Mouse (Mus musculus) CH12.LX (cell line): ENCODE results near the gene Selplg.

Experiments
- CTCF ChIP-seq, 2 experiments: IDR thresholded peaks in 1 of 2; conservative IDR thresholded peaks in 1 of 2; 2 replicates each; pipeline ENCODE4 v1.5.1; 2011 to 2012; ENCODE audit warnings: low read depth in 2 of 2, low read length in 2 of 2, improper control_type of control experiment in 1 of 2, inconsistent platforms in 1 of 2, mild to moderate bottlenecking in 1 of 2, moderate library complexity in 1 of 2
- UBTF ChIP-seq: IDR thresholded peaks from 2 replicates; pipeline ENCODE4 v1.6.1; 2012; ENCODE audit warnings: low read depth, mild to moderate bottlenecking, inconsistent platforms, low read length, improper control_type of control experiment, moderate library complexity

GRCm38 (mm10) chr5:113772905-113773519 lies 59.4 kb downstream of the Selplg start:
- no peak for TF ChIP-seq CTCF (conservative IDR thresholded peaks at IDR 0.05 in 1 of 2, IDR thresholded peaks at IDR 0.05 in 1 of 2; ENCODE audit: low read depth in 2 of 2, low read length in 2 of 2)
- TF ChIP-seq UBTF = peak; percentile 30; the same call in 1 of the 2 replicates
